Mouse (Mus musculus): ENCODE measurements around the gene Glyctk.
"Not testable (repeated sequence)": the region's sequence is repeated elsewhere in the genome, so short reads cannot be mapped to it uniquely, and the experiment has no call there.

The Glyctk gene

GRCm38 (mm10) chr9:106176769-106177168 lies 18.8 kb upstream of the Glyctk start:
- DNase-seq (ENCODE audit: low spot score): no peak

- DNase-seq (ENCODE audit: low spot score): no peak
These were observed 17.7 kb upstream of the Glyctk start for GRCm38 (mm10) chr9:106175552-106176200.

- DNase-seq (ENCODE audit: low spot score): no peak
These were observed 15.4 kb upstream of the Glyctk start for GRCm38 (mm10) chr9:106173363-106173762.

- DNase-seq (ENCODE audit: low spot score): no peak
These were observed 14.6 kb upstream of the Glyctk start for GRCm38 (mm10) chr9:106172527-106172926.

GRCm38 (mm10) chr9:106171346-106172158 lies 13.6 kb upstream of the Glyctk start:
- peak; percentile 38 for DNase-seq (ENCODE audit: low spot score)

- DNase-seq (ENCODE audit: low spot score): peak; percentile 91
These were observed 12.8 kb upstream of the Glyctk start, which contains the start of gene Wdr82 for GRCm38 (mm10) chr9:106170556-106171345. Wdr82 (plus strand) TSS chr9:106170928.

- no peak for DNase-seq (ENCODE audit: low spot score)
These were observed 12.0 kb upstream of the Glyctk start for GRCm38 (mm10) chr9:106169917-106170316.

GRCm38 (mm10) chr9:106169006-106169405 lies 11.1 kb upstream of the Glyctk start:
- DNase-seq (ENCODE audit: low spot score): not testable (repeated sequence)

- DNase-seq (ENCODE audit: low spot score): peak; percentile 39
These were observed 9.8 kb upstream of the Glyctk start for GRCm38 (mm10) chr9:106167703-106168102.

GRCm38 (mm10) chr9:106167241-106167640 lies 9.3 kb upstream of the Glyctk start:
- no peak for DNase-seq (ENCODE audit: low spot score)

- DNase-seq (ENCODE audit: low spot score): no peak
These were observed 8.8 kb upstream of the Glyctk start for GRCm38 (mm10) chr9:106166709-106167108.

- DNase-seq (ENCODE audit: low spot score): no peak
These were observed 2.5 kb upstream of the Glyctk start for GRCm38 (mm10) chr9:106160426-106160825.

GRCm38 (mm10) chr9:106159784-106160301 lies 1.9 kb upstream of the Glyctk start:
- DNase-seq (ENCODE audit: low spot score): peak; percentile 95

GRCm38 (mm10) chr9:106159237-106159636 lies 1.3 kb upstream of the Glyctk start:
- DNase-seq (ENCODE audit: low spot score): no peak

- no peak for DNase-seq (ENCODE audit: low spot score)
These were observed 364 bp downstream of the Glyctk start for GRCm38 (mm10) chr9:106157623-106157925.

GRCm38 (mm10) chr9:106156921-106157622 lies 866 bp downstream of the Glyctk start:
- DNase-seq (ENCODE audit: low spot score): no peak

GRCm38 (mm10) chr9:106156419-106156818 lies 1.5 kb downstream of the Glyctk start:
- DNase-seq (ENCODE audit: low spot score): peak; percentile 48

- no peak for DNase-seq (ENCODE audit: low spot score)
These were observed 3.8 kb downstream of the Glyctk start for GRCm38 (mm10) chr9:106154106-106154505.

GRCm38 (mm10) chr9:106149399-106149754 lies 8.6 kb downstream of the Glyctk start:
- DNase-seq (ENCODE audit: low spot score): no peak

GRCm38 (mm10) chr9:106148541-106149398 lies 9.2 kb downstream of the Glyctk start:
- DNase-seq (ENCODE audit: low spot score): no peak

GRCm38 (mm10) chr9:106147851-106148431 lies 10.0 kb downstream of the Glyctk start:
- no peak for DNase-seq (ENCODE audit: low spot score)

Data from lung, postnatal 25 days (tissue).